Mouse (Mus musculus) forebrain, embryonic 12.5 days (tissue): Measurements from ENCODE around the gene Gm38100. TPM values are rescaled to one million over a fixed set of nuclear protein-coding genes. Genes with fewer than 3 reads are reported as not detected.

Source experiments
- ATAC-seq: fragments of 200-750 bp; cut with Nextera tagmentation; 2 replicates; pipeline ENCODE4 v1.8.0; 2017; ENCODE audit warnings: moderate TSS enrichment; ENCODE audit not compliant: low FRiP score
- H3K27ac ChIP-seq: fragments of 300-500 bp; sonication (generic); 2 replicates; pipeline ENCODE4 v1.5.1; 2016; ENCODE audit warnings: mild to moderate bottlenecking
- H3K27me3 ChIP-seq: fragments of 300-500 bp; sonication (generic); 2 replicates; pipeline ENCODE4 v1.6.1; 2016; ENCODE audit warnings: mild to moderate bottlenecking
- H3K36me3 ChIP-seq: fragments of 300-500 bp; sonication (generic); replicated peaks from 2 replicates; pipeline ENCODE4 v1.6.1; 2016; ENCODE audit warnings: mild to moderate bottlenecking
- H3K4me1 ChIP-seq: fragments of 300-500 bp; sonication (generic); 2 replicates; pipeline ENCODE4 v1.6.1; 2016
- H3K4me2 ChIP-seq: fragments of 300-500 bp; sonication (generic); 2 replicates; pipeline ENCODE4 v1.6.1; 2016; ENCODE audit warnings: mild to moderate bottlenecking, moderate library complexity
- H3K4me3 ChIP-seq: fragments of 300-500 bp; sonication (generic); replicated peaks from 2 replicates; pipeline ENCODE4 v1.5.1; 2016; ENCODE audit warnings: mild to moderate bottlenecking
- H3K9ac ChIP-seq: fragments of 300-500 bp; sonication (generic); 2 replicates; pipeline ENCODE4 v1.6.1; 2016; ENCODE audit warnings: mild to moderate bottlenecking
- H3K9me3 ChIP-seq: fragments of 300-500 bp; sonication (generic); 2 replicates; pipeline ENCODE4 v1.6.1; 2016
- WGBS: fragments of 180-500 bp; shearing (Covaris S2); methylation state at CpG from one replicate; pipeline ENCODE4 v1.1.7; 2016; 5-methylcytosine and 5-hydroxymethylcytosine counted together
- polyA plus RNA-seq: library from polyadenylated mRNA; unstranded; fragments of >200 nt; fragmentation: Nextera tagmentation; extraction: Ambion mirVana; gene quantifications from 2 replicates; pipeline ENCODE4 v1.2.1, GENCODE M21; 2016

Gene Gm38100
- polyA plus RNA-seq, 1 experiment from 2014 or later = 0.51 TPM

DNA sequence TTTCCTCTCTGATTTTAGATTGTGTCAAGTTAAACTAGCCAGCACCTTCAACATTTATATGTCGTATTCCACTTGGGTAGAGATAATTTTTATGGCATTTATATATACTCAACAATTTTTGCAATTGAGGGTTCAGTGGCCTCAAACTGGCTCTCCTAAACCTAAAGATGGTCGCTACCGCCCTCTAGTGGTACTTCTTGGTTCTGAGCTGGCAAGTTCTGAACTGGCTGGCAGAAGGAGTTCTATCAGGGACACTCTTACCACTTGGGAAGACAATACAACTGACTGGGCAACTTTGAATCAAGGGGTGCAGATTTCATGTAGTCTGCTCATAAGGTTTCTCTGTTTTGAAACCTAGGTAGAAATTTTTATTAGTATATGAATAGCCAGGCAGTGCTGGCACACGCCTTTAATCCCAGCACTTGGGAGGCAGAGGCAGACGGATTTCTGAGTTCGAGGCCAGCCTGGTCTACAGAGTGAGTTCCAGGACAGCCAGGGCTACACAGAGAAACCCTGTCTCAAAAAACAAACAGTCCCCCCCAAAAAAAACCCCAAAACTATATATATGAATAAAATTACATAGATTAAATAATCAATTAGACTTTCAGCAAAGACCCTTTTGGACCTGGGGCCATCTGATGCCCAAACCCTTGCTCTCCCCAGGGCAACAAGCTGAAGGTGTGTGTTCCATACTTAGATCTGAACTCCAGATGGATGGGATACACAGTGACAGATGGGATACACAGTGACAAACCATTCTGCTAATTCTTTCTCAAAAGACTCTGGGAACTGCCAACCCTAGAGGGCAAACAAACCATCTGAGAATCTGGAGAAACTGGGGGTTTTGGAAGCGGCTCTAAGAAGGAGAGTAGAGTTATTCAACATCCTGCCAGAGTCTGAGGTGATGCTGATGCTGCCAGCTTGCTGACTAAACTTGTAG, 4.0 kb downstream of the Gm38100 start:
- 56% methylated on average over 7 of the region's 7 CpGs for WGBS
- Histone ChIP-seq H3K4me3 (no peak overlapping the region), H3K36me3 (no peaks in the 10 kb centered on the region), H3K9me3 (no peaks in the 10 kb centered on the region), H3K27ac (no peak overlapping the region), H3K4me2 (no peak overlapping the region), H3K4me1 (no peaks in the 10 kb centered on the region), H3K27me3 (no peaks in the 10 kb centered on the region), H3K9ac (no peak overlapping the region)
- peak; percentile 70 for ATAC-seq

- no peak overlapping the region for H3K27ac ChIP-seq
- peaks cover 3% of the 10 kb centered on the region for H3K4me1 ChIP-seq
- ATAC-seq = no peak
- H3K4me3 ChIP-seq = no peak overlapping the region
- no peak overlapping the region for H3K9ac ChIP-seq
- WGBS = 97% methylated on average over 5 of the region's 5 CpGs
- no peaks in the 10 kb centered on the region for H3K36me3 ChIP-seq
- no peaks in the 10 kb centered on the region for H3K9me3 ChIP-seq
- no peaks in the 10 kb centered on the region for H3K27me3 ChIP-seq
- H3K4me2 ChIP-seq = no peak overlapping the region
These were observed 11.3 kb downstream of the Gm38100 start for GRCm38 (mm10) chr1:175931391-175931790.

GRCm38 (mm10) chr1:175936282-175936737, 16.2 kb downstream of the Gm38100 start:
- no peak overlapping the region for H3K4me3 ChIP-seq
- no peaks in the 10 kb centered on the region for H3K36me3 ChIP-seq
- 10% methylated on average over 11 of the region's 11 CpGs for WGBS
- no peaks in the 10 kb centered on the region for H3K27me3 ChIP-seq
- H3K9ac ChIP-seq = no peak overlapping the region
- peaks cover 3% of the 10 kb centered on the region for H3K4me1 ChIP-seq
- H3K4me2 ChIP-seq = peak overlapping the region; percentile 47
- H3K9me3 ChIP-seq = no peaks in the 10 kb centered on the region
- ATAC-seq = peak; percentile 88
- no peak overlapping the region for H3K27ac ChIP-seq

DNA sequence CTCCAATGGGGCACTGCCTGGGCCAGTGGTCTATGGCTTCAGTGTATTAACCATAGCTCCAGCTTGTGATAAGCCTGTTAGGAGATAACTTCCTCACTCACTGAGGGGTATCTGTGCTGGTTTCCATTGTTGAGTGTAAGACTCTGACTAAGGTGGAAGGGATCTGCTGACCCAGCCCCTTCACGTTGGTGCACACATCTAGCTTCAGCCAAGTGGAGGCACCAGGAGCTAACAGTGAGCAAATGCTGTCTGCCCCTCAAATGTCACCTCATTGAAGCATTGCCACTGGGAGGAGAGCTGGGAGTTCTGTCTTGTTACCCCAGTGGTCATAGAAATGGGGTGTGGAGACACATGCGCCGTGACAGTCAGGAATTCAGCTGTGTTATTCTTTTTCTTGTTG, 18.6 kb downstream of the Gm38100 start:
- no peak overlapping the region for H3K4me3 ChIP-seq
- WGBS = 82% methylated on average over 3 of the region's 3 CpGs
- no peaks in the 10 kb centered on the region for H3K9me3 ChIP-seq
- H3K36me3 ChIP-seq = no peaks in the 10 kb centered on the region
- peaks cover 3% of the 10 kb centered on the region for H3K4me1 ChIP-seq
- ATAC-seq = no peak
- H3K4me2 ChIP-seq = no peak overlapping the region
- H3K27me3 ChIP-seq = no peaks in the 10 kb centered on the region
- no peak overlapping the region for H3K9ac ChIP-seq
- no peak overlapping the region for H3K27ac ChIP-seq

DNA sequence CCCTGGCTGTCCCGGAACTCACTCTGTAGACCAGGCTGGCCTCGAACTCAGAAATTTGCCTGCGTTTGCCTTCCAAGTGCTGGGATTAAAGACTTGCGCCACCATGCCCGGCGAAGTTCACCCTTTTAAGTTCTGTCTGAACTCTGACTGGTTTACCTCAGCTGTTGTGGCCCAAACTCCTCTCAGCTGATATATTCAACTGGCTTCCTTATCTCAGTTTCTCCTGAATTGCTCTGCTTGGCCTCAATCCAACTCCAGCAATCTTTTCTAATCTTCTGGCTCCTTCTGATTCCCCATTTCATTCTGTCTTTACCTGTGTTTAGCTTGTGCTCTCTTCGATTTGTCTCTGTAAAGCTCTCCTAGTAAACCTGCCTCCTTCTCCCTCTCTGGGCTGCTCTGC, 23.0 kb downstream of the Gm38100 start:
- 88% methylated on average over 7 of the region's 7 CpGs for WGBS

GRCm38 (mm10) chr1:175946718-175947315, 26.7 kb downstream of the Gm38100 start:
- H3K27me3 ChIP-seq = no peaks in the 10 kb centered on the region
- no peaks in the 10 kb centered on the region for H3K4me1 ChIP-seq
- H3K27ac ChIP-seq = no peak overlapping the region
- H3K4me2 ChIP-seq = no peak overlapping the region
- no peaks in the 10 kb centered on the region for H3K9me3 ChIP-seq
- ATAC-seq = no peak
- H3K4me3 ChIP-seq = no peak overlapping the region
- no peaks in the 10 kb centered on the region for H3K36me3 ChIP-seq
- 76% methylated on average over 4 of the region's 4 CpGs for WGBS
- no peak overlapping the region for H3K9ac ChIP-seq

More for the DNA sequence above, 23.0 kb downstream of the Gm38100 start:
- Histone ChIP-seq H3K27ac (no peak overlapping the region), H3K27me3 (no peaks in the 10 kb centered on the region), H3K4me2 (no peak overlapping the region), H3K4me1 (no peaks in the 10 kb centered on the region), H3K9ac (no peak overlapping the region), H3K9me3 (no peaks in the 10 kb centered on the region), H3K4me3 (no peak overlapping the region), H3K36me3 (no peaks in the 10 kb centered on the region)
- ATAC-seq = no peak

GRCm38 (mm10) chr1:175950421-175950820, 30.3 kb downstream of the Gm38100 start:
- Histone ChIP-seq H3K4me1 (no peaks in the 10 kb centered on the region), H3K27ac (no peak overlapping the region), H3K27me3 (no peaks in the 10 kb centered on the region), H3K36me3 (no peaks in the 10 kb centered on the region), H3K9me3 (no peaks in the 10 kb centered on the region), H3K4me3 (no peak overlapping the region), H3K4me2 (no peak overlapping the region), H3K9ac (no peak overlapping the region)
- no peak for ATAC-seq
- 79% methylated on average over 3 of the region's 3 CpGs for WGBS

GRCm38 (mm10) chr1:175950851-175951250, 30.7 kb downstream of the Gm38100 start:
- 92% methylated on average over 2 of the region's 2 CpGs for WGBS
- Histone ChIP-seq H3K27ac (no peak overlapping the region), H3K9ac (no peak overlapping the region), H3K4me1 (no peaks in the 10 kb centered on the region), H3K36me3 (no peaks in the 10 kb centered on the region), H3K4me3 (no peak overlapping the region), H3K9me3 (no peaks in the 10 kb centered on the region), H3K4me2 (no peak overlapping the region), H3K27me3 (no peaks in the 10 kb centered on the region)
- ATAC-seq = no peak

DNA sequence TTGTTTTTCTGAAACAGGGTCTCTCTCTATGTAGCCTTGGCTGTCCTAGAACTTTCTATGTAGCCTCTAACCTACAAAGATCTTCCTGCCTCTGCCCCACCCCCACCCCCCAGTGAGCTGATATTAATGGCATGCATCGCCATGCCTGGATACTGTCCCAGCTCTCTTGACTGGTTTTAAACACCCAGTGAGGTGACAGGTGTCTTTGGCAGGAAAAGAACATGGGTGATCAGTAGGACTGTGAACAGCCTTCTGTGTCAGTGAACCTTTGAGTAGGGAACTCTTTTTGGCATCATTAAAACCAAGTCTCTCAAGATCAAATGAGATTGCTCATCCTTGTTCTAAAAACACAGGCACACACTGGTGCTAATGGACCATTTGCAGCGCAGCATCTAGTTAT, 41.7 kb downstream of the Gm38100 start:
- H3K4me2 ChIP-seq = no peak overlapping the region
- H3K9ac ChIP-seq = no peak overlapping the region
- no peak for ATAC-seq
- no peak overlapping the region for H3K4me3 ChIP-seq
- H3K9me3 ChIP-seq = no peaks in the 10 kb centered on the region
- no peaks in the 10 kb centered on the region for H3K27me3 ChIP-seq
- WGBS = 88% methylated on average over 2 of the region's 2 CpGs
- no peak overlapping the region for H3K27ac ChIP-seq
- H3K4me1 ChIP-seq = no peaks in the 10 kb centered on the region
- H3K36me3 ChIP-seq = no peaks in the 10 kb centered on the region

DNA sequence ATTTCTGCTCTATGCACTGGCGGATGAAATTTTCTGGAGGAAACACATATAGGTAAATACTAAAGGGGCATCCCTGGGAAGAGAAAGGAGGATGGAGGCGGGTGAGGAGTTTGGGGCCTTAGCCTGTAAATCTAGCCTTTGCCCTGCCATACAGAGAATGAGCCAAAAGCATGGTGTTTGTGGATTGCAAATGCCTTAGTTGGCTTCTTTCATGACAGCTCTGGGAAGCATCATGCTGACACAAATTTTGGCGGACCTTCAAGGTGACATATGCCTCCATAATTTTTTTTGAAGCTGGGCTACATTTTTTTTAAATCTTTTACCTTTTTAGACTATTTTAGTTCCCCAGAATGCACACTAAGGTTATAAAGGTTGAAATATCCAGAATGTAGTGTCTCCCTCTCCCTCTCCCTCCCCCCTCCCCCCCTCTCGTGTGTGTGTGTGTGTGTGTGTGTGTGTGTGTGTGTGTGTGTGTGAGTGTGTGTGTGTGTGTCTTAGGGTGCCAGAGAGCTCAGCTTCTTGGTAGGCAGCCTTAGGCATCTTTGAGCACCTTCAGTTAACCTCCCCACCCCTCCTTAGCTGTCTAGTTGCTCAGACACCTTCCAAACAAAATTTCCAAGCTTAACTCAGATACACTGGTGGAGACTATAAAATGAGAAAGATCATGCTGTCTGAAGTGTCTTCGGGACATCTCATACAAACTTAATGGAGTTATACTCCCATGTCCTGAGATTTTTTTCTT, 47.0 kb downstream of the Gm38100 start:
- ATAC-seq = no peak
- H3K9me3 ChIP-seq = no peaks in the 10 kb centered on the region
- no peak overlapping the region for H3K4me3 ChIP-seq
- no peaks in the 10 kb centered on the region for H3K4me1 ChIP-seq
- H3K9ac ChIP-seq = no peak overlapping the region
- H3K27ac ChIP-seq = no peak overlapping the region
- no peak overlapping the region for H3K4me2 ChIP-seq
- H3K36me3 ChIP-seq = no peaks in the 10 kb centered on the region
- 94% methylated on average over 5 of the region's 5 CpGs for WGBS
- no peaks in the 10 kb centered on the region for H3K27me3 ChIP-seq

DNA sequence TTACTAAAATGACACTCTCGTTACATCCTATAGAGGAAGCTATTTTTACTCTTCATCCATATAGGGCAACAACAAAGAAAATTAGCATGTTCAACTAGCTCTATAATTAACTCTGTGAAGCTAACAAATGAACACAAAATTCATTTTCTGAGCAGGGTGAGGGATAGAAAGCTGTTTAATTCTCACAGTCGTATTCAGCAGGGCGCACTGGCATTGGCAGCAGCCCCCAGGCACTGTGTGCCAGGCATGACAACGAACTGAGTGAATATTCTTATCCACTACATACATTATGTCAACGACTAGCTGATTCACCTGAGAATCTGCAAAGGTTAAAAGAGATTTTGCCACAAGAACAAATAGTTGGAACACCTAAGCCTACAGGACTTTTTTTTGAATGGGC, 50.6 kb downstream of the Gm38100 start:
- 49% methylated on average over 5 of the region's 5 CpGs for WGBS
- no peak overlapping the region for H3K4me3 ChIP-seq
- H3K36me3 ChIP-seq = no peaks in the 10 kb centered on the region
- no peaks in the 10 kb centered on the region for H3K27me3 ChIP-seq
- no peak for ATAC-seq
- no peaks in the 10 kb centered on the region for H3K4me1 ChIP-seq
- H3K4me2 ChIP-seq = no peak overlapping the region
- H3K27ac ChIP-seq = no peak overlapping the region
- no peak overlapping the region for H3K9ac ChIP-seq
- H3K9me3 ChIP-seq = no peaks in the 10 kb centered on the region
